Mouse (Mus musculus) CH12.LX (cell line): Measurements from ENCODE around the gene Olfr414. TPM values are rescaled to one million over a fixed set of nuclear protein-coding genes. Genes with fewer than 3 reads are reported as not detected.

Source experiments
- DNase-seq: peaks from one replicate; pipeline ENCODE4 v3.0.0-alpha.2; 2013; ENCODE audit errors: extremely low read depth
- H3K27ac ChIP-seq: 2 replicates; pipeline ENCODE4 v1.5.1; 2012; ENCODE audit warnings: low read depth, mild to moderate bottlenecking, control low read depth, moderate library complexity; ENCODE audit not compliant: insufficient read depth
- H3K27me3 ChIP-seq: replicated peaks from 2 replicates; pipeline ENCODE3; 2012; ENCODE audit warnings: inconsistent platforms
- H3K36me3 ChIP-seq, 2 experiments: replicated peaks in 1 of 2; 2 replicates each; pipeline versions ENCODE3 to v1.6.1; 2012; ENCODE audit warnings: inconsistent platforms in 1 of 2, low read length in 1 of 2, mild to moderate bottlenecking in 1 of 2, mixed read lengths in 1 of 2, moderate library complexity in 1 of 2; ENCODE audit not compliant: control insufficient read depth in 1 of 2, insufficient read depth in 1 of 2
- H3K4me1 ChIP-seq, 2 experiments: 2 replicates each; pipeline ENCODE4 v1.6.1; 2012; ENCODE audit warnings: inconsistent platforms in 1 of 2, moderate library complexity in 1 of 2; ENCODE audit not compliant: insufficient read depth in 2 of 2, control insufficient read depth in 1 of 2
- H3K4me2 ChIP-seq: 2 replicates; pipeline ENCODE4 v1.6.1; 2012; ENCODE audit warnings: low read depth, mild to moderate bottlenecking, control low read depth; ENCODE audit not compliant: poor library complexity, insufficient read depth, severe bottlenecking
- H3K4me3 ChIP-seq, 3 experiments: fragments of 150-350 bp in 1 of 3; sonication (generic) in 1 of 3; replicated peaks in 1 of 3; 2 replicates each; pipeline versions ENCODE3 to v1.5.1; 2011 to 2012; ENCODE audit warnings: low read depth in 2 of 3, low read length in 2 of 3, mild to moderate bottlenecking in 2 of 3, moderate library complexity in 2 of 3, control low read depth in 1 of 3, improper control_type of control experiment in 1 of 3, inconsistent platforms in 1 of 3, mixed read lengths in 1 of 3; ENCODE audit not compliant: poor library complexity in 1 of 3
- H3K79me2 ChIP-seq: replicated peaks from 2 replicates; pipeline ENCODE4 v1.6.1; 2012; ENCODE audit warnings: mild to moderate bottlenecking, moderate library complexity; ENCODE audit not compliant: control insufficient read depth, poor library complexity, insufficient read depth, severe bottlenecking; ENCODE audit errors: extremely low read depth
- H3K9ac ChIP-seq: 2 replicates; pipeline ENCODE4 v1.6.1; 2012; ENCODE audit warnings: low read depth, mild to moderate bottlenecking, control low read depth, moderate library complexity; ENCODE audit not compliant: insufficient read depth
- H3K9me3 ChIP-seq: replicated peaks from 2 replicates; pipeline ENCODE3; 2012; ENCODE audit warnings: low read length, inconsistent platforms, mixed read lengths
- BHLHE40 ChIP-seq: IDR thresholded peaks from 2 replicates; pipeline ENCODE4 v1.6.1; 2011; ENCODE audit warnings: mild to moderate bottlenecking, low read depth, low read length, improper control_type of control experiment
- CHD1 ChIP-seq: IDR thresholded peaks from 2 replicates; pipeline ENCODE4 v1.6.1; 2012; ENCODE audit warnings: low read depth, low read length, improper control_type of control experiment, inconsistent platforms
- ETS1 ChIP-seq: conservative IDR thresholded peaks from 2 replicates; pipeline ENCODE4 v1.6.1; 2012; ENCODE audit warnings: low read depth, mild to moderate bottlenecking, inconsistent platforms, low read length, improper control_type of control experiment, moderate library complexity
- MAFK ChIP-seq: IDR thresholded peaks from 2 replicates; pipeline ENCODE4 v1.6.1; 2011; ENCODE audit warnings: low read length, improper control_type of control experiment; ENCODE audit not compliant: insufficient replicate concordance
- MEF2A ChIP-seq: IDR thresholded peaks from 2 replicates; pipeline ENCODE4 v1.6.1; 2014; ENCODE audit warnings: low read depth, mild to moderate bottlenecking, inconsistent platforms, low read length, improper control_type of control experiment, borderline replicate concordance
- MYC ChIP-seq: IDR thresholded peaks from 2 replicates; pipeline ENCODE4 v1.6.1; 2011; ENCODE audit warnings: low read depth, mild to moderate bottlenecking, improper control_type of control experiment, low read length
- NELFE ChIP-seq: IDR thresholded peaks from 2 replicates; pipeline ENCODE4 v1.6.1; 2011; ENCODE audit warnings: low read depth, low read length, improper control_type of control experiment
- PAX5 ChIP-seq: IDR thresholded peaks from 2 replicates; pipeline ENCODE4 v1.6.1; 2012; ENCODE audit warnings: low read length, inconsistent platforms, mixed read lengths
- POLR2A ChIP-seq: IDR thresholded peaks from 2 replicates; pipeline ENCODE4 v1.6.1; 2011; ENCODE audit warnings: low read depth, mild to moderate bottlenecking, improper control_type of control experiment, low read length
- TBP ChIP-seq: conservative IDR thresholded peaks from 2 replicates; pipeline ENCODE4 v1.6.1; 2011; ENCODE audit warnings: low read depth, low read length, improper control_type of control experiment
- USF1 ChIP-seq: IDR thresholded peaks from 2 replicates; pipeline ENCODE4 v1.6.1; 2014; ENCODE audit warnings: low read depth, mild to moderate bottlenecking, inconsistent platforms, low read length, improper control_type of control experiment
- USF2 ChIP-seq: conservative IDR thresholded peaks from 2 replicates; pipeline ENCODE4 v1.6.1; 2011; ENCODE audit warnings: low read depth, low read length, improper control_type of control experiment
- ZKSCAN1 ChIP-seq: IDR thresholded peaks from 2 replicates; pipeline ENCODE4 v1.6.1; 2012; ENCODE audit warnings: low read depth, inconsistent platforms, low read length, improper control_type of control experiment, borderline replicate concordance
- ZNF384 ChIP-seq: IDR thresholded peaks from 2 replicates; pipeline ENCODE4 v1.6.1; 2012; ENCODE audit warnings: low read depth, low read length, improper control_type of control experiment, inconsistent platforms
- dilution Hi-C: fragments of 300-500 bp; cut with MboI; formaldehyde crosslinking; loops from 2 replicates; pipeline ENCODE4 v1.14.3; 2020; ENCODE audit warnings: low sequenced_read_pairs; ENCODE audit not compliant: extremely low pct_unique_long_range_greater_than_20kb, extremely low pct_ligation_motif_present
- in situ Hi-C: fragments of 300-500 bp; cut with MboI; formaldehyde crosslinking; loops from 3 replicates; pipeline ENCODE4 v1.14.3; 2019; ENCODE audit warnings: low sequenced_read_pairs, low pct_ligation_motif_present, low pct_unique_long_range_greater_than_20kb, mixed read lengths
- polyA plus RNA-seq: library from polyadenylated mRNA; unstranded; fragments of >175 nt; gene quantifications from 2 replicates; pipeline ENCODE4 v1.2.1, GENCODE M21; 2012; ENCODE audit warnings: low read depth; ENCODE audit not compliant: insufficient read length
- total RNA-seq, 2 experiments: library from RNA; depleted of rRNA; stranded (reverse); fragments of 300-350 nt in 1 of 2; fragments of >200 nt in 1 of 2; gene quantifications; 2 replicates each; pipeline ENCODE4 v1.2.3; 2012 to 2014

Gene Olfr414
- total RNA-seq (2012; rRNA removed) (not detected in 2 replicates), total RNA-seq (2014; rRNA removed) (not detected in 2 replicates), polyA plus RNA-seq (not detected in 2 replicates)

- DNase-seq = no peak
- no peaks in the 10 kb centered on the region for H3K27me3 ChIP-seq
- H3K27ac ChIP-seq = no peak within 1 kb of the TSS
- dilution Hi-C loops (no loop called here), in situ Hi-C loops (no loop called here)
- H3K4me1 ChIP-seq = no peaks in the 10 kb centered on the region
- no peak within 1 kb of the TSS for H3K4me2 ChIP-seq
- H3K79me2 ChIP-seq = no peaks in the 10 kb centered on the region
- TF ChIP-seq MAFK = no peak
- TF ChIP-seq ETS1 = no peak
- no peak for TF ChIP-seq USF2
- TF ChIP-seq CHD1 = no peak
- TF ChIP-seq PAX5 = no peak
- TF ChIP-seq ZKSCAN1 = no peak
- TF ChIP-seq NELFE = no peak
- no peak for TF ChIP-seq POLR2A
- TF ChIP-seq MEF2A = no peak
- H3K36me3 ChIP-seq = no peaks in the 10 kb centered on the region
- no peaks in the 10 kb centered on the region for H3K9me3 ChIP-seq
- no peak within 1 kb of the TSS for H3K9ac ChIP-seq
- H3K4me3 ChIP-seq = no peak within 1 kb of the TSS
These were observed at the start of gene Olfr414 for GRCm38 (mm10) chr1:174423764-174424163. TSS of gene Olfr414 (plus strand) at chr1:174424064.

GRCm38 (mm10) chr1:174390746-174391145 is 33.1 kb upstream of the Olfr414 start, which contains the start of gene Olfr248:
TSS of gene Olfr248 (plus strand) at chr1:174391046.
- no peak for DNase-seq
- in situ Hi-C loops = no loop called here
- TF ChIP-seq POLR2A (no peak), BHLHE40 (no peak), USF1 (no peak)
- TF ChIP-seq, all 38 proteins: peak for 0
- H3K4me2 ChIP-seq = no peak within 1 kb of the TSS
- H3K9ac ChIP-seq = no peak within 1 kb of the TSS
- H3K27ac ChIP-seq = no peak within 1 kb of the TSS
- no peaks in the 10 kb centered on the region for H3K9me3 ChIP-seq
- H3K79me2 ChIP-seq = no peaks in the 10 kb centered on the region
- H3K4me1 ChIP-seq = no peaks in the 10 kb centered on the region
- no peak within 1 kb of the TSS for H3K4me3 ChIP-seq
- dilution Hi-C loops = no loop called here
- no peaks in the 10 kb centered on the region for H3K27me3 ChIP-seq
- no peaks in the 10 kb centered on the region for H3K36me3 ChIP-seq

DNA sequence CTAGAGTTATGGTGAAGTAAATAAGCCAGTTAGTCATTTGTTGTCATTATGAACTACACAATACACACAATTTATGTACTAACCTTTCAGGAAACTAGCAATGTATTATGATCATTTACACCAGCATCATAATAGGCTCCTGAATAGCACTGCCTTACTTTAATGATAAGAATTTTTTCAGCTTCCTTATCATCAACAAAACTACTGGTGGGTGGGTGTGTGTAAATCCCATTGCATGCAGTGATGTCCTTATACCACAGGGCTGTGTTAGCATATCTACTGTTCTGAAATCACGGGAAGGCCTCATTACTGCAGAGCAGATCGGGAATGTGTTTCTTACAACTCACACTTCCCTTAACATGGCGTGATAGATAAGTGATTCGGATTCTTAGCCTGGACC is 905 bp upstream of the Olfr414 start:
- Histone ChIP-seq H3K9me3 (no peaks in the 10 kb centered on the region), H3K79me2 (no peaks in the 10 kb centered on the region), H3K4me3 (no peak overlapping the region), H3K27ac (no peak overlapping the region), H3K9ac (no peak overlapping the region), H3K4me1 (no peaks in the 10 kb centered on the region), H3K36me3 (no peaks in the 10 kb centered on the region), H3K27me3 (no peaks in the 10 kb centered on the region), H3K4me2 (no peak overlapping the region)
- in situ Hi-C loops (no loop called here), dilution Hi-C loops (no loop called here)
- no peak for TF ChIP-seq ZNF384
- TF ChIP-seq TBP = no peak
- TF ChIP-seq BHLHE40 = no peak
- no peak for TF ChIP-seq MYC
- TF ChIP-seq NELFE = no peak
- no peak for TF ChIP-seq ETS1
- no peak for DNase-seq
